Mouse (Mus musculus) kidney, postnatal 0 days (tissue): ENCODE data around the gene Pigv. TPM values are rescaled to one million over a fixed set of nuclear protein-coding genes. Genes with fewer than 3 reads are reported as not detected.
A peak's percentile ranks its signal among the peaks of the same experiment; 100 is the strongest.

Source experiments
- ATAC-seq: fragments of 200-750 bp; cut with Nextera tagmentation; replicated peaks from 2 replicates; pipeline ENCODE4 v1.8.0; 2017; ENCODE audit warnings: low read depth, moderate number of reproducible peaks, moderate TSS enrichment, moderate library complexity; ENCODE audit not compliant: low FRiP score
- DNase-seq: peaks from one replicate; pipeline ENCODE4 v3.0.0-alpha.2; 2016; ENCODE audit warnings: low spot score
- H3K27ac ChIP-seq: fragments of 300-500 bp; sonication (generic); 2 replicates; pipeline ENCODE4 v1.5.1; 2014; ENCODE audit warnings: mild to moderate bottlenecking
- H3K27me3 ChIP-seq: fragments of 300-500 bp; sonication (generic); 2 replicates; pipeline ENCODE4 v1.6.1; 2014; ENCODE audit warnings: low read length, mixed read lengths; ENCODE audit not compliant: insufficient read depth
- H3K36me3 ChIP-seq: fragments of 300-500 bp; sonication (generic); 2 replicates; pipeline ENCODE4 v1.6.1; 2014; ENCODE audit warnings: low read length, mixed read lengths; ENCODE audit not compliant: insufficient read depth
- H3K4me1 ChIP-seq: fragments of 300-500 bp; sonication (generic); replicated peaks from 2 replicates; pipeline ENCODE4 v1.6.1; 2014; ENCODE audit warnings: antibody characterized with exemption, low read length, mixed read lengths; ENCODE audit not compliant: insufficient read depth
- H3K4me2 ChIP-seq: fragments of 300-500 bp; sonication (generic); 2 replicates; pipeline ENCODE4 v1.6.1; 2014; ENCODE audit warnings: mild to moderate bottlenecking, low read length, moderate library complexity, mixed read lengths
- H3K4me3 ChIP-seq: fragments of 300-500 bp; sonication (generic); replicated peaks from 2 replicates; pipeline ENCODE4 v1.5.1; 2014; ENCODE audit warnings: low read depth, low read length
- H3K9ac ChIP-seq: fragments of 300-500 bp; sonication (generic); 2 replicates; pipeline ENCODE4 v1.6.1; 2014; ENCODE audit warnings: low read depth, low read length
- H3K9me3 ChIP-seq: fragments of 300-500 bp; sonication (generic); replicated peaks from 2 replicates; pipeline ENCODE4 v1.6.1; 2016; ENCODE audit warnings: low read length, inconsistent platforms, mixed read lengths
- CTCF ChIP-seq: IDR thresholded peaks from 2 replicates; pipeline ENCODE4 v1.5.1; 2016; ENCODE audit warnings: antibody characterized with exemption, low read depth, mild to moderate bottlenecking, moderate library complexity
- WGBS: fragments of 180-500 bp; shearing (Covaris S2); extraction: QIAGEN DNeasy Blood & Tissue Kit; methylation state at CpG from one replicate; pipeline ENCODE4 v1.1.7; 2014; 5-methylcytosine and 5-hydroxymethylcytosine counted together
- polyA plus RNA-seq: library from polyadenylated mRNA; unstranded; fragments of >200 nt; fragmentation: Nextera tagmentation; extraction: Ambion mirVana; gene quantifications from 2 replicates; pipeline ENCODE4 v1.2.1, GENCODE M21; 2015

The Pigv gene
- polyA plus RNA-seq, 1 experiment from 2014 or later: 19.1 TPM

GRCm38 (mm10) chr4:133675594-133676016 is 3.2 kb upstream of the Pigv start:
- ATAC-seq (0 out of 2 replicates have a peak, but pooled peaks have one; percentile 8), DNase-seq (peak; percentile 87)
- Histone ChIP-seq H3K4me1 (peaks cover 32% of the 10 kb centered on the region), H3K27me3 (no peaks in the 10 kb centered on the region), H3K36me3 (peaks cover 8% of the 10 kb centered on the region; the same call in 1 of the 2 replicates), H3K27ac (peak overlapping the region; percentile 75), H3K4me2 (peak overlapping the region; percentile 27), H3K9me3 (no peaks in the 10 kb centered on the region), H3K9ac (no peak overlapping the region), H3K4me3 (no peak overlapping the region)
- WGBS: 1% methylated on average over 5 of the region's 5 CpGs
- no peak for TF ChIP-seq CTCF

- peak overlapping the region; percentile 78 for H3K4me2 ChIP-seq
- H3K27ac ChIP-seq: peak overlapping the region; percentile 99
- 49% methylated on average over 8 of the region's 8 CpGs for WGBS
- H3K9ac ChIP-seq: no peak overlapping the region; the same call in 1 of the 2 replicates
- H3K4me1 ChIP-seq: peaks cover 37% of the 10 kb centered on the region
- DNase-seq: no peak
- H3K27me3 ChIP-seq: no peaks in the 10 kb centered on the region
- H3K4me3 ChIP-seq: no peak overlapping the region
- H3K9me3 ChIP-seq: no peaks in the 10 kb centered on the region
- peaks cover 8% of the 10 kb centered on the region; the same call in 1 of the 2 replicates for H3K36me3 ChIP-seq
- no peak for ATAC-seq
- TF ChIP-seq CTCF: no peak
These were observed 1.9 kb upstream of the Pigv start for GRCm38 (mm10) chr4:133674331-133674695.

GRCm38 (mm10) chr4:133673666-133674330 is 1.4 kb upstream of the Pigv start:
- peaks cover 8% of the 10 kb centered on the region; the same call in 1 of the 2 replicates for H3K36me3 ChIP-seq
- H3K4me3 ChIP-seq: peak overlapping the region; percentile 70; the same call in 1 of the 2 replicates
- DNase-seq (peak; percentile 75), ATAC-seq (no peak)
- H3K4me1 ChIP-seq: peaks cover 37% of the 10 kb centered on the region
- peak overlapping the region; percentile 99 for H3K27ac ChIP-seq
- 13% methylated on average over 10 of the region's 10 CpGs for WGBS
- H3K9me3 ChIP-seq: no peaks in the 10 kb centered on the region
- H3K4me2 ChIP-seq: peak overlapping the region; percentile 78
- H3K27me3 ChIP-seq: no peaks in the 10 kb centered on the region
- TF ChIP-seq CTCF: no peak
- no peak overlapping the region; the same call in 1 of the 2 replicates for H3K9ac ChIP-seq

GRCm38 (mm10) chr4:133672845-133673647 is 599 bp upstream of the Pigv start:
- Histone ChIP-seq H3K9ac (peak overlapping the region; percentile 93), H3K27ac (peak overlapping the region; percentile 99), H3K4me3 (peak overlapping the region; percentile 70), H3K9me3 (no peaks in the 10 kb centered on the region), H3K4me2 (peak overlapping the region; percentile 78), H3K4me1 (peaks cover 37% of the 10 kb centered on the region), H3K27me3 (no peaks in the 10 kb centered on the region), H3K36me3 (0 out of 2 replicates have a peak, but pooled peaks cover 10% of the 10 kb centered on the region)
- DNase-seq (peak; percentile 87), ATAC-seq (no peak)
- under 1% methylated on average over 23 of the region's 24 CpGs for WGBS
- no peak for TF ChIP-seq CTCF

- peak overlapping the region; percentile 99 for H3K27ac ChIP-seq
- H3K4me2 ChIP-seq: peak overlapping the region; percentile 78
- ATAC-seq (no peak), DNase-seq (peak; percentile 94)
- H3K4me1 ChIP-seq: peaks cover 33% of the 10 kb centered on the region
- H3K36me3 ChIP-seq: 0 out of 2 replicates have a peak, but pooled peaks cover 10% of the 10 kb centered on the region
- H3K4me3 ChIP-seq: peak overlapping the region; percentile 70
- WGBS: 2% methylated on average over 13 of the region's 13 CpGs
- peak overlapping the region; percentile 93 for H3K9ac ChIP-seq
- no peaks in the 10 kb centered on the region for H3K27me3 ChIP-seq
- no peaks in the 10 kb centered on the region for H3K9me3 ChIP-seq
- peak; percentile 95 for TF ChIP-seq CTCF
These were observed 1.1 kb downstream of the Pigv start for GRCm38 (mm10) chr4:133671184-133671880.

GRCm38 (mm10) chr4:133669652-133670210 is 2.7 kb downstream of the Pigv start:
- peak; percentile 69 for DNase-seq
- Histone ChIP-seq H3K4me2 (no peak overlapping the region), H3K9me3 (no peaks in the 10 kb centered on the region)

More at GRCm38 (mm10) chr4:133669652-133670210, 2.7 kb downstream of the Pigv start:
- TF ChIP-seq CTCF: peak; percentile 69
- H3K4me1 ChIP-seq: peaks cover 17% of the 10 kb centered on the region; the same call in 1 of the 2 replicates
- H3K4me3 ChIP-seq: no peak overlapping the region
- WGBS: 59% methylated on average over 6 of the region's 6 CpGs
- no peak overlapping the region for H3K27ac ChIP-seq
- H3K27me3 ChIP-seq: no peaks in the 10 kb centered on the region
- 0 out of 2 replicates have a peak, but pooled peaks cover 12% of the 10 kb centered on the region for H3K36me3 ChIP-seq
- no peak overlapping the region for H3K9ac ChIP-seq
- ATAC-seq: no peak
